Mouse (Mus musculus) lung, postnatal 0 days (tissue): ENCODE data around the gene 4933434E20Rik.

Source experiments
- CTCF ChIP-seq: IDR thresholded peaks from 2 replicates; pipeline ENCODE4 v1.5.1; 2016; ENCODE audit warnings: antibody characterized with exemption, mild to moderate bottlenecking
- EP300 ChIP-seq: IDR thresholded peaks from 2 replicates; pipeline ENCODE4 v1.6.1; 2016; ENCODE audit warnings: antibody characterized with exemption, mild to moderate bottlenecking, control low read depth

DNA sequence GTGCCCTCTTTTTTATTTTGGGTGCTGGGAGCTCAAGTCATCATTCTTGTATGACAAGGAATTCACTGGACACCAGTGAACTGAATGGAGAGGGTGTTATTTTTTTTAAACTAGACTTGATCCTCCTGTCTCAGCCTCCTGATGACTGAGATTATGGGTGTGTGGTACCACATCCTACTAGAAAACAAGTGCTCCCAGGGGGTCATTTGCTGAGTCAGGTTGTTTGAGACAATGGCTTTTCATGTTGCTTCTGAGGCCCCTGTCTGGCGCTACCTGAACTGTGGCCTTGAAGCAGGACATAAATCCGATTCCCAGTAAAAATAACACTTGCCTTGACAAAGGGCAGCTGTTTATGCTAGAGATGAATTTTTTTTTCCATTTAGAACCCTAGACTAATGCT is 51.7 kb downstream of the 4933434E20Rik start:
- TF ChIP-seq CTCF (no peak), EP300 (no peak)
